Mouse (Mus musculus) gastrocnemius, adult 8-10 months (tissue): ENCODE measurements around the gene Grid1. TPM values are rescaled to one million over a fixed set of nuclear protein-coding genes. Genes with fewer than 3 reads are reported as not detected.

Source experiments
- DNase-seq, 2 experiments: peaks; one replicate each; pipeline ENCODE4 v3.0.0; 2022; ENCODE audit warnings: low spot score in 2 of 2
- total RNA-seq, 4 experiments: library from RNA; stranded (reverse); gene quantifications; 2 replicates each; pipeline ENCODE4 v1.2.4; 2022

Grid1 gene
- total RNA-seq, 4 experiments from 2014 or later: not detected

DNA sequence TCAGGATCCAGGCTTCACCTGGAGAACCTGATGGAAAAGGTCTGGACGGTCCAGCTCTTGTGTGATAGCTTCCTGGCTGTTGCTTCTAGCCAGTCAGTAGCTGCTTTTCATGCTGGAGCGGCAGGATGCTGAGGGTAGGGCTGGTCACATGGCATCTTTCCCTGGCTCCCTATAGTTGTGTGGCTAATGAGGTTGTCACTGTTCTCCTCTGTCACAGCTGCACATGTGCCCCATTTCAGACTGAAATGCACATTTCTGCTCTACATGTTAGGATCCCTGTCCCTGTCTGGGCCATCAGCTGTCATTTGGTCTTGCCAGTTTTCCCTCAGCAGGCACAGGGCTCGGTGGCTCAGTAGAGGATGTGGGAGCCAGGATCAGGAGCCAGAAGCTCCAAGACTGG is 17.2 kb downstream of the Grid1 start:
- no peak for DNase-seq

GRCm38 (mm10) chr14:34838999-34839398 is 19.1 kb downstream of the Grid1 start:
- DNase-seq: no peak

DNA sequence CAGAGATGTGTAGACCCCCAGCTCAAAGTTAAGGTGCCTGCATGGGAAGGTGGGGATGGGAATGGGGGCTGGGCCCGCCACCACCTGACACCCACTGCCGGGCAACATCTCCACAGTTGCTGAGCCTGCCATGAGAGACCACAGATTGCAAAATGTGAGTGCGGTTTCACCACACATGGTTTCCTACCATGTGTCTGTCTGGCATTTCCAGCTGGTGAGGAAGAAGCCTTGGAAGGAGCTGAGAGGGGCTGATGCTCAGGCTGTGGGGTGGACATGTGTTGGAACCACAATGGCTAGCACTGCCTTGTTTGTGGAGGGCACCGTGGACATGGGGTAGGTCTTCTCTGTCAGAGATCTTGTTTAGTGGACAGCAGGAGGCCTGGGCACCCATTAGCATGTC is 20.0 kb downstream of the Grid1 start:
- DNase-seq: no peak

DNA sequence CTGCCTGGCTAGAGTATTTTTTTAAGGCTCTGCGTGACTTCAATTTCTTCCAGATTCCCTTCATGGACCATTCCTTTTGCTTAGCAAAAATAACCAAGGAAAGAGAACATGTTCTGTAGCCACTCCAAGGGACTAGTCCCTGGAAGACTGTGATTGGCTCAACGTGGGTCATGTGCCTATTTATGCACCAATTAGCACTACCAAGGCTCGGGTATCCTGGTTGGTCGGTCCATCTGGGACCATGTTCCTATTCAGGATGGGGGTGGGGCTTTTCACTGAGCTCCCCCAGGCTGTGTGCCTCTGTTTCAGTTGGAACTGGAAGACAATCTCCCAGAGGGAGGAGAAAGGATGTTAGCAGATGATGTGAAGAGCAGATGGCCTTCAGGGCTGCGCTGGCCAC is 23.7 kb downstream of the Grid1 start:
- no peak for DNase-seq

DNA sequence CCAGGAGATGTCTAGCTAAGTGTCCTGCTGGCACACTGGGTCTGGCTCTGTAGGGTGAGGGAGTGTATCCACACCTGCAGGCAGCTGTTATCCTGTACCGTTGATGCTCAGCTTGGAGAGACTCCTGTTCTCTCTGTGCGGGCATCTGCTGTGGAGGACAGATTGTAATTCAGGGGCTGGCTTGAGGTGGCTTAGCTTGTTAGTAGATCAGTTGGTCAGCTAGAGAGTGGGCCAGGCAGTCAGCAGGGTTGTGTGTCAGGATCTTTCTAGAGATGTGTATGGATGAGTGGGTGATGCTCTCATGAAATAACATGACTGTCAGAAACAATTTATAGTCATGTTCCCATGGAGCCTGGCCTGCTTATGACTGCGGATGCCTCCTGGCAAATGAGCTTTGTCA is 24.3 kb downstream of the Grid1 start:
- DNase-seq: no peak

DNA sequence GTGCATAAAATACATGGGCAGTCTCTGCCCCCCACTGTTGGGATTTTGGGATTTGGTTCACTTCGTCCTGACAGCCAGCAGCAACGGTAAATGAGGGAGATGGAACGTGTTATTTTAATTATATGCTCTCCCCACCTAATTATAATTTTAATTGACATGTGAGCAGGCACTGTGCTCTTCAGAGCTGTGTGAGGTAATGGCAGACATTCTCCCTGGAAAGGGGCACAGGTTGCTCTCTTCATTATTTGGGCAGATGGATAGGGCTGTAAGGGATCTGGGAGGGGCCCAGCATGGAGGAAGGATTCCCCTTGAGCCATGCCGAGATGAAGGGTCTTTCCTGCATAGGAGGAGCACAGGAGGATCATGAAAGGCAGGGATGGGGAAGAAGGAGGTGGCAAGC is 26.9 kb downstream of the Grid1 start:
- no peak for DNase-seq

- no peak for DNase-seq
Measured at GRCm38 (mm10) chr14:34847625-34848024, 27.7 kb downstream of the Grid1 start.

- DNase-seq: no peak
Measured at GRCm38 (mm10) chr14:34860891-34861780, 41.2 kb downstream of the Grid1 start.

- no peak for DNase-seq
Measured at GRCm38 (mm10) chr14:34867266-34867665, 47.4 kb downstream of the Grid1 start.

DNA sequence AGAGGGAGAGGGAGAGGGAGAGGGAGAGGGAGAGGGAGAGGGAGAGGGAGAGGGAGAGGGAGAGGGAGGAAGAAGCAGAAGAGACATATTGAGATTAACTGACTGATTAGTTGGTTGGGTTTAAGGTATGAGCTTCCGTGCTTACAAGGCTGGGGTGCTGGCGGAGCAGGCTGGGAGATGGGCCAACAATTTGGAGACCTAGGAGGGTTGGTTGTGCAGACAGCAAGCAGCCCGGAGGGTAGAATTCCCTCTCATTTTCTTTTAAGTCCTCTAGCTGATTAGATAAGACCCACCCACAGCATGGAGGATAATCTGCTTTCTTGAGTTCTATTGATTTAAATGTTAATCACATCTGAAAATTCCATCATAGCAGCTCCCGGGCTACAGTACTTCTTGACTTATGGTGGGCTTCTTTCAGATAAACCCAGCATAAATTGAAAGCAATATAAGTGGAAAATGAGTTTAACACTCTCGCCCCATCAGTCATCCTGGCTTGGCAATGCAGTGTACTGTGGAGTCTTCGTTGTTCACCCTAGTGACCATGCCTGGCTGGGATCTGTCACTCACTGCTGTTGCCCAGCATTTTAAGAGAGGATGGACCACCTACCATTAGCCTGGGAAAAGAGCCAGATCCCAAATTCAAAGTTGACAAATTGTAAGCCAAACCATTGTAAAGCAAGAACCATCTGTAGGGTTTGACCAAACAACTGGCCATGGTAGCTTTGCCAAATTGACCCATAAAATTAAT is 48.8 kb downstream of the Grid1 start:
- DNase-seq: no peak

DNA sequence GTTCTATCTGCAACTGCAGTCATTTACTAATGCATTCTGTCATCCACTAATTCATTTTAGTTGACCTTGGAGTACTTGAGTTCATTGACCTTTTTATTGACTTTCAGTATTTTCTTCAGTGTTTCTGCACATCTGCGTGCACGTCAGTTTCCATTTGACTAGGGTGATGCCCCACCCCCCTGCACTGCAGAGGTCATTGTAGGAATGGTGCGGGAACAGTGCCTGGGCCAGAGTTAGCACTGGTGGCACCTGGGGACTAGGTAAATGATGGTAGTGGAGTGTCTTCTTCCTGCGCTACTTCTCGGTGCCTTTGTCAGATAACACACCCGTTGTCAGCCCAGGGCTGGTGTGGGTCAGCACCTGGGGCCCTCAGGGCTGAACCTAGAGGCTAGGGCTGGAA is 60.1 kb downstream of the Grid1 start:
- DNase-seq: no peak

GRCm38 (mm10) chr14:34880431-34881421 is 60.8 kb downstream of the Grid1 start:
- DNase-seq: no peak

DNA sequence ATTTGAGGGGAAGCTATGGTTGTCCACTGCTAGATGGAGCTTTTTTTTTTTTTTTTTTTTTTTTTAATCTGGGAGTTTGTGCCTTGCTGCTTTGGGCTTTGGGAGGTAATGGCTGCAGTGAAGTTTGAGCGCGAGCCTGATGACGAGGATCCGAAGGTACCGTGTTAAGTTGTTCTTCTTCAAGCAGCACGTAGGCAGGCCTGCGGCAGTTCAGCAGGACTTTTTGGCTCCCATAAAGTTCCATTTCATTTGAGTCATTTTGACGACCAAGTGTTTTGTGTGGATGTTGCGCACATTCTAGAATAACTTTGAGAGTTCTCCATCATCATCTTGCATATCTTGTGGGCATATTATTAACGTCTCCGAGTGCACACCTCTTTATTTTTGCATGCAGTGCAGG is 64.3 kb downstream of the Grid1 start:
- no peak for DNase-seq

DNA sequence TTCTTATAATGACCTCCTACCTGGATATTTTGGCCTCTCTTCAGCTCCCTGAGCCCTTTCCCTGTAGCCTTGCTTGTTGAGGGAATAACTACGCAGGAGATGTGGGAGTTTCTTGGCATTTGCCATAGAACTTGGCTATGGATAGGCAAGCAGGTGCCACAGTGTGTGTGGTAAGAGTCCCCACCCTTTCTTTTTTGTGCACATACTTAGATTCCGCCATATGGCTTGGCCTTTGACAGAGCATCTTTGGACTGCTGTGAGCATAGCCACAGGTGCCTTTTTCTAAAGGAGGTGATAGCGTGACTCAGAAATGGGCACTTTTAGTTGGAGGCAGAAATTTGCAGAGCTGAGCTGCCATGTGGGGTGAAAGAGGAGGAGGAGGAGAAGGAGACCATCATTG is 64.7 kb downstream of the Grid1 start:
- no peak for DNase-seq

DNA sequence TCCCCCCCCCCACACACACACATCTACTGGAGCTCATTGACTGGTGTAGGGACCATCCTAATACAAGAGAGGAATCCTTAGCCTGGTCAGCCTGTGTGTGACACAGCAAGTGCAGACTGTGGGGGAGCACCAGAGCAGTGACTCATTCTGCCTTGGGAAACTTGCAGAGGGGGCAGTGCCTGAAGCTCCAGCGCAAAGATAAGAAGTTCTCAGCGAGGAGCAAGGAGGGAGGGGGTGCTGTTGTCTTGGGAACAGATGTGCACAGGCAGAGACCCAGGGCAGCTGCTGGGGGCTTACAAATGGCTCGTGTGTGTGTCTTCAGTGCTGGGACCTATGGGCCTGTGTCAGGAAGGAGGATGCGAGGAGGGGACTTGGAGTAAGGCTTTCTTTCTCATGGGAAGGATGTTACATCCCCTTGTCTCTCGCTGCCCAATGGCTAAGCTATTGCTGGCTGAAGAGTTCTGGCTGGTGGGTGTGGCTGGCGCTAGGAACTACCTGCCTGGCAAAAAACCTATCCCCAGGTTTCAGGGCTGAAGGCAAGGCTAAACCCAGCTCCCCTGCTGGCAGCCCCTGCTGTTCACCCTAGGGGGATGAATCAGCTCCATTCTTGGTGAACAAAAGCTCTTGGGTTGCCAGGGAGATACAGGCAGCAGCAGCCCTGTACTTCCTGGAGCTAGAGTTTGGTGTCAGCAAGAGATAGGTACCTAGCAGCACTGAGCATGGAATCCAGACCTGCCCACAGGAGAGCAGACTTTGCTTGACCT is 72.0 kb downstream of the Grid1 start:
- no peak for DNase-seq

DNA sequence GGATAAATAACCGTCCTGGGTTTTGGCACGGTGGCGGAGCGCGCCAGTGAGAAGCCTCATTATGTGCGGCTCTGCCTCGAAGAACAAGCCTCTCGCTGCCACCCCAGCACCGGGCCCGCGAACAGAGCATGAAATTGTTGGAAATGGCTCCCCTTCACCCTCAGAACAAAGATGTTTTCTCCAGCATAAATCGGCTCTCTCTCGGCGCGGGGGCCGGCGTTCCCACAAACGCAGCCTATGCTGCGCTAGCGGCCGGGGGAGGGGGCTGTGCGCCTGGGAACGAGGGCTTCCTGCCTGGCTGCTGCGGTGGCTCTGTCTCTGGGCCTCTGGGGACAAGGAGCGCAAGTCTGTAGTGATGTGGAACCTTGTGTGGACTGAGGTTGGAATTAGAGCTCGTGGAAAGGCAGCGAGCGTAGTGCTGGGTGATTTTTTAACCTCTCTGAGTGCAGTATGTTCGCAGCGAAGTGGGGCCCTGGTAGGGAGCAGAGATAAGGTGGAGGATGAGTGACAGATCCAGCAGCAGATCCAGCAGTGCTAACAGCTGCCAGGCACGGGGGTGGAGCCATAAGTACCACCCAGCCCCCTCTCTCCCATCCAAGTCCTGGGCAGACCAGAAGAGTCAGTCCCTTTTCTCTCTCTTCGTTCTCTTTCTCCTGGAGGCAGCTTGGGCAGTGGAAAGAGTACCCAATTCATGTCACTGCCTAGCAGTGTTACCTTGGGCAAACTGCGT is 76.5 kb downstream of the Grid1 start:
- no peak for DNase-seq

DNA sequence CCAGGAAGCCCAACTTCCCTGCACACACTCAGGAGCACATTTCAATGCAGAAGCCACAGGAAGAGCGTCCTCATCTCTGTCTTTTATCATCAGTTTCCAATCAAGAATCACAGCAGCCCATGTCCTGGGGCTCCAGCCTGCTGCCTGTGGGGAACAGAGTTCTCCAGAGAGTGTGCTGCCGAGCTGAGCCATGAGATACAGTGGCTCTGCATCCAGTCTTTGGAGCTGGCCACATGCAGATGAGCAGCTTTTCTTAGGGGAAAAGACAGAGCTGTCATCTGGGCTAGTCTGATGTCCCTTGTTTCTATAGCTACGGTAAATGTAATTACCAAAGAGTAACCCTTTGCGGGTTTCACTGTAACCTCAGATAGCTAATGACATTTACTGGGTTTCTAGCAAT is 83.9 kb downstream of the Grid1 start:
- no peak for DNase-seq

- DNase-seq: no peak
Measured at GRCm38 (mm10) chr14:34905697-34906096, 85.8 kb downstream of the Grid1 start.

DNA sequence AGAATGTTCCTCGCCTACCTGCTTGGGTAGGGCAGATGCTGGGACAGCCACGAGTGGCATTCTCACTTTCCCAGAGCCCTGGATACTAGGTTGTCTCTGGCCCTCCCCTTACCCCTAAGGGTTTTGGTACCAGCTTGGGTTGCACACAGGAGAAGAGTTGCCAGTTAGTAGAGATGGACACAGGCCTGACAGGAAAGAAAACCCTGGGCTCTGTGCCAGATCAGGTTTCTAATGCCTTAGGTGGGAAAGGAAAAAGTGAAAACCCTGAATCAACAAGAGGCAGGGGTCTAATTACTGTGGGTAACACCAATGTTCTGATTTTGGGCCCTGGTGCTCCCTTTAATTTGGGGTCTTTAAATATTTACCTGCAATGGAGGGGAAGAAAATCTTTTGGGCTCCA is 88.5 kb downstream of the Grid1 start:
- DNase-seq: no peak

DNA sequence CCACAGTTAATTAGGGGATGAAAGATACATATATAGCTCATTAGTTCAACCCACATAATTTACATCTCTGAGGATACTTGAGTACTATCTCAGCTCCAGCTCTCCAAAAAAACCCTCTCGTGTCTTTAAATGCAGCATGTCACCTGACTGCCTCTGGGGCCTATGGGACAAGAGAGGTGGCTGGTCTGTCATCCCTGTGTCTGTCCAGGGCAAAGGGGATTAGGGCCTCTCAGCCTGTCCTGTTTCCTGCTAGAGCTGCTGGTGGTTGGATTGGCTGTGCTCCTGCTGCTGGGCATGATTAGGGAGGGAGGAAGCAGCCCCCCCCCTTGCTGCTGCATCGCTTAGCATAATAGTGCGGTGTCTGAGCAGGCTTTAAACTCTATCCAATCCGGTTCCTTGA is 88.9 kb downstream of the Grid1 start:
- no peak for DNase-seq
